Mouse (Mus musculus) liver, adult 2 months (tissue): Measurements from ENCODE around the gene Ezh1. TPM values are rescaled to one million over a fixed set of nuclear protein-coding genes. Genes with fewer than 3 reads are reported as not detected.
A peak's percentile ranks its signal among the peaks of the same experiment; 100 is the strongest.

Source experiments
- DNase-seq: peaks from one replicate; pipeline ENCODE4 v3.0.0-alpha.2; 2011; ENCODE audit warnings: low read depth, low spot score; ENCODE audit errors: extremely low read depth
- H3K27ac ChIP-seq: fragments of 200-500 bp; replicated peaks from 2 replicates; pipeline ENCODE4 v1.5.1; 2012; ENCODE audit warnings: low read depth, mild to moderate bottlenecking, control low read depth, inconsistent platforms, low read length; ENCODE audit not compliant: insufficient read depth
- H3K27me3 ChIP-seq: fragments of 200-500 bp; 2 replicates; pipeline ENCODE4 v1.6.1; 2012; ENCODE audit warnings: mild to moderate bottlenecking, moderate library complexity, low read length, inconsistent platforms; ENCODE audit not compliant: control insufficient read depth, insufficient read depth
- H3K36me3 ChIP-seq: fragments of 200-500 bp; 2 replicates; pipeline ENCODE4 v1.6.1; 2012; ENCODE audit warnings: low read length, inconsistent platforms; ENCODE audit not compliant: control insufficient read depth, insufficient read depth
- H3K4me1 ChIP-seq: fragments of 200-500 bp; 2 replicates; pipeline ENCODE4 v1.6.1; 2011; ENCODE audit warnings: low read length; ENCODE audit not compliant: control insufficient read depth, insufficient read depth
- H3K4me3 ChIP-seq: fragments of 200-500 bp; 2 replicates; pipeline ENCODE4 v1.5.1; 2011; ENCODE audit warnings: low read depth, mild to moderate bottlenecking, control low read depth, low read length, moderate library complexity; ENCODE audit not compliant: insufficient read depth
- H3K79me2 ChIP-seq: fragments of 200-500 bp; 2 replicates; pipeline ENCODE4 v1.6.1; 2012; ENCODE audit warnings: inconsistent platforms, mild to moderate bottlenecking, low read length, moderate library complexity; ENCODE audit not compliant: control insufficient read depth, insufficient read depth
- H3K9ac ChIP-seq: fragments of 200-500 bp; 2 replicates; pipeline ENCODE4 v1.6.1; 2012; ENCODE audit warnings: low read depth, mild to moderate bottlenecking, control low read depth, inconsistent platforms, low read length
- CTCF ChIP-seq: fragments of 200-500 bp; IDR thresholded peaks from 2 replicates; pipeline ENCODE4 v1.5.1; 2011; ENCODE audit warnings: low read depth, low read length, control low read depth
- POLR2A ChIP-seq: fragments of 200-500 bp; IDR thresholded peaks from 2 replicates; pipeline ENCODE4 v1.6.1; 2011; ENCODE audit warnings: low read length, control low read depth; ENCODE audit not compliant: insufficient read depth; ENCODE audit errors: extremely low read depth
- WGBS: fragments of 180-500 bp; shearing (Covaris S2); methylation state at CpG from one replicate; pipeline ENCODE4 v1.1.7; 2018; 5-methylcytosine and 5-hydroxymethylcytosine counted together
- polyA plus RNA-seq: library from polyadenylated mRNA; depleted of rRNA; stranded (reverse); fragments of >200 nt; gene quantifications from 2 replicates; pipeline ENCODE4 v1.2.3, GENCODE M21; 2012
- total RNA-seq: library from RNA; depleted of rRNA; stranded (reverse); fragments of >200 nt; gene quantifications from 2 replicates; pipeline ENCODE4 v1.2.3, GENCODE M21; 2014

Ezh1 gene
- total and polyA plus RNA-seq, 2 experiments = 9.2 to 10.5 TPM

DNA sequence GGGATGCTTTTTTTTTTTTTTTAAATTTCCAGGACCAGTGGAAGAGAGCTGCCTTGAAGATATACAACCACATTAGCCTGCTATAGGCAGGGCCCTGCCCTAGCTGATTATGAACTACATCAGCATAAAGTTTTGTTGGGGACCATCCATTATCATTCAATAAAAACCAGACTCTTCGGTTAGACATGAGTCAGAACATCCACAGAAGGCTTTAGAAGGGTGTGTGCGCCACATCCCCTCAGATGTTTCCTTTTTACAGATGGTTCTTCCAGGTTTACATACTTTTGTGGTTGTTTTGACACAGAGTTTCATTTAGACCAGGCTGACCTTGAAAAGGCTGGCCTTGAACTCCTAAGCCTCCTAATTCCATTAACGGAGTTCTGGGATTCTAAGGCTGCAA lies 1.9 kb downstream of the Ezh1 start:
- Histone ChIP-seq H3K9ac (no peak overlapping the region), H3K27me3 (no peaks in the 10 kb centered on the region), H3K79me2 (peaks cover 20% of the 10 kb centered on the region), H3K4me1 (peaks cover 5% of the 10 kb centered on the region), H3K4me3 (no peak overlapping the region), H3K36me3 (no peaks in the 10 kb centered on the region; the same call in 1 of the 2 replicates), H3K27ac (no peak overlapping the region)
- TF ChIP-seq CTCF (no peak), POLR2A (no peak)
- WGBS = 67% methylated on average over 3 of the region's 3 CpGs
- DNase-seq = no peak

- Histone ChIP-seq H3K27me3 (no peaks in the 10 kb centered on the region), H3K4me1 (peaks cover 4% of the 10 kb centered on the region), H3K27ac (no peak overlapping the region), H3K9ac (no peak overlapping the region), H3K79me2 (peaks cover 20% of the 10 kb centered on the region), H3K36me3 (peaks cover 11% of the 10 kb centered on the region), H3K4me3 (no peak overlapping the region)
- 89% methylated on average over 8 of the region's 8 CpGs for WGBS
- no peak for DNase-seq
- TF ChIP-seq CTCF = no peak
- no peak for TF ChIP-seq POLR2A
These were observed 4.8 kb downstream of the Ezh1 start for GRCm38 (mm10) chr11:101221306-101221986.

GRCm38 (mm10) chr11:101220853-101221252 lies 5.4 kb downstream of the Ezh1 start:
- 48% methylated on average over 2 of the region's 2 CpGs for WGBS
- Histone ChIP-seq H3K4me1 (peaks cover 3% of the 10 kb centered on the region; the same call in 1 of the 2 replicates), H3K79me2 (peaks cover 16% of the 10 kb centered on the region), H3K9ac (no peak overlapping the region), H3K4me3 (no peak overlapping the region), H3K27ac (no peak overlapping the region), H3K36me3 (peaks cover 15% of the 10 kb centered on the region), H3K27me3 (no peaks in the 10 kb centered on the region)
- DNase-seq = no peak
- TF ChIP-seq CTCF = no peak
- no peak for TF ChIP-seq POLR2A

- TF ChIP-seq POLR2A = no peak
- no peak for TF ChIP-seq CTCF
- Histone ChIP-seq H3K9ac (no peak overlapping the region), H3K27me3 (no peaks in the 10 kb centered on the region), H3K27ac (no peak overlapping the region), H3K79me2 (peaks cover 7% of the 10 kb centered on the region; the same call in 1 of the 2 replicates), H3K4me3 (no peak overlapping the region), H3K36me3 (peaks cover 22% of the 10 kb centered on the region), H3K4me1 (no peaks in the 10 kb centered on the region)
- no peak for DNase-seq
- 89% methylated on average over 10 of the region's 10 CpGs for WGBS
These were observed 7.7 kb downstream of the Ezh1 start for GRCm38 (mm10) chr11:101218436-101219055.

- H3K4me3 ChIP-seq = no peak overlapping the region
- no peaks in the 10 kb centered on the region for H3K27me3 ChIP-seq
- H3K36me3 ChIP-seq = peaks cover 28% of the 10 kb centered on the region
- no peak overlapping the region for H3K9ac ChIP-seq
- H3K79me2 ChIP-seq = peaks cover 2% of the 10 kb centered on the region; the same call in 1 of the 2 replicates
- DNase-seq = no peak
- no peak overlapping the region for H3K27ac ChIP-seq
- TF ChIP-seq POLR2A (no peak), CTCF (no peak)
- no peaks in the 10 kb centered on the region for H3K4me1 ChIP-seq
- WGBS = 86% methylated on average over 5 of the region's 5 CpGs
These were observed 9.3 kb downstream of the Ezh1 start for GRCm38 (mm10) chr11:101216936-101217335.

DNA sequence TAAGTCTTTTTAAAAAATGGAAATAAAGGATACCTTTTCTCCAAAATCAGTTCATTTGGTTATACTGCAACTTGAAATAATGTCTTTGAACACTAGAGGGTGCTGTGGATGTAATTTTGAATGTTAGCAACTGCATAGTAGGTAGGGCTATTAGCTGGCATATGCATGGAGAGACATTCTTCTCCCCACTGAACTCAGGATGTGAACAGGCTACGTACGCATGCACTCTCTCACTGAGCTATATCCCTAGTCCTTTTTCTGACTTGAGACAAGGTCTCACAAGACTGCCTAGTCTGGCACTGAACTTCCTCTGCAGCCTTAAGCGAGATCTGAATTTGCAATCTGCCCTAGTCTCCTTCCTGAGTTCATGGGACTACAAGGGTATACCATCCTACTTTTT lies 14.3 kb downstream of the Ezh1 start:
- Histone ChIP-seq H3K27ac (no peak overlapping the region), H3K79me2 (no peaks in the 10 kb centered on the region), H3K36me3 (peaks cover 47% of the 10 kb centered on the region), H3K4me3 (no peak overlapping the region), H3K4me1 (no peaks in the 10 kb centered on the region), H3K27me3 (no peaks in the 10 kb centered on the region), H3K9ac (no peak overlapping the region)
- DNase-seq = peak; percentile 70
- peak; percentile 42 for TF ChIP-seq CTCF
- TF ChIP-seq POLR2A = no peak
- 51% methylated on average over 3 of the region's 3 CpGs for WGBS
